Mouse (Mus musculus): ENCODE results near the gene Gbx1. TPM values are rescaled to one million over a fixed set of nuclear protein-coding genes. Genes with fewer than 3 reads are reported as not detected.

The Gbx1 gene
- total and polyA plus RNA-seq, 3 experiments = 0.08 to 0.49 TPM; not detected in 1

GRCm38 (mm10) chr5:24497526-24497925, 29.5 kb downstream of the Gbx1 start:
- Histone ChIP-seq H3K27ac (ENCODE audit: control insufficient read depth, low read depth, low read length) (no peak overlapping the region), H3K4me3 (ENCODE audit: control insufficient read depth in 1 of 2, insufficient read depth in 1 of 2, low read depth in 2 of 2, low read length in 2 of 2) (no peak overlapping the region), H3K79me2 (ENCODE audit: control insufficient read depth, insufficient read depth, low read length, poor library complexity) (no peaks in the 10 kb centered on the region), H3K36me3 (ENCODE audit: control insufficient read depth in 1 of 2, insufficient read depth in 2 of 2, low read length in 2 of 2) (peaks cover 0 to 13% of the 10 kb centered on the region in 2 experiments; a peak in 2 of 4 replicates), H3K9ac (ENCODE audit: control insufficient read depth, low read depth, low read length, poor library complexity, severe bottlenecking) (no peak overlapping the region), H3K9me3 (replicated peaks; ENCODE audit: insufficient read depth, low read length) (no peaks in the 10 kb centered on the region), H3K27me3 (ENCODE audit: control insufficient read depth in 1 of 2, insufficient read depth in 2 of 2, low read length in 2 of 2) (no peaks in the 10 kb centered on the region), H3K4me1 (ENCODE audit: control insufficient read depth in 1 of 2, insufficient read depth in 2 of 2, low read length in 2 of 2) (no peaks in the 10 kb centered on the region)
- DNase-seq (ENCODE audit: low read depth, low spot score) = no peak
- TF ChIP-seq CHD1 (IDR thresholded peaks at IDR 0.05; ENCODE audit: low read depth, low read length) (no peak), MEF2A (IDR thresholded peaks at IDR 0.05; ENCODE audit: extremely low read depth, insufficient replicate concordance, low read depth, low read length, poor library complexity, severe bottlenecking) (no peak), E2F4 (IDR thresholded peaks at IDR 0.05; ENCODE audit: borderline replicate concordance, low read depth, low read length) (no peak), CTCF (IDR thresholded peaks at IDR 0.05 in 2 of 3, conservative IDR thresholded peaks at IDR 0.05 in 1 of 3; ENCODE audit: control insufficient read depth in 1 of 3, insufficient read depth in 1 of 3, low read depth in 2 of 3, low read length in 3 of 3, poor library complexity in 1 of 3, severe bottlenecking in 1 of 3) (no peak), ZNF384 (IDR thresholded peaks at IDR 0.05; ENCODE audit: low read depth, low read length) (no peak), TCF12 (IDR thresholded peaks at IDR 0.05; ENCODE audit: low read depth, low read length) (no peak), ETS1 (IDR thresholded peaks at IDR 0.05; ENCODE audit: low read depth, low read length) (no peak), MXI1 (IDR thresholded peaks at IDR 0.05; ENCODE audit: low read depth, low read length) (no peak)

- no peak overlapping the region for H3K9ac ChIP-seq (ENCODE audit: control insufficient read depth, low read depth, low read length, poor library complexity, severe bottlenecking)
- TF ChIP-seq CHD1 (IDR thresholded peaks at IDR 0.05; ENCODE audit: low read depth, low read length) = no peak
- no peak for TF ChIP-seq TCF12 (IDR thresholded peaks at IDR 0.05; ENCODE audit: low read depth, low read length)
- no peak for TF ChIP-seq USF2 (IDR thresholded peaks at IDR 0.05; ENCODE audit: borderline replicate concordance in 1 of 2, insufficient read depth in 1 of 2, low read depth in 1 of 2, low read length in 2 of 2)
- TF ChIP-seq CHD2 (IDR thresholded peaks at IDR 0.05; ENCODE audit: low read length) = no peak
- no peak for TF ChIP-seq ZNF384 (IDR thresholded peaks at IDR 0.05; ENCODE audit: low read depth, low read length)
- no peak for TF ChIP-seq MYC (IDR thresholded peaks at IDR 0.05; ENCODE audit: low read depth, low read length)
- TF ChIP-seq MEF2A (IDR thresholded peaks at IDR 0.05; ENCODE audit: extremely low read depth, insufficient replicate concordance, low read depth, low read length, poor library complexity, severe bottlenecking) = no peak
- no peak for TF ChIP-seq RCOR1 (IDR thresholded peaks at IDR 0.05; ENCODE audit: low read depth, low read length)
- TF ChIP-seq SMC3 (IDR thresholded peaks at IDR 0.05; ENCODE audit: low read depth, low read length) = no peak
- TF ChIP-seq POLR2AphosphoS2 (IDR thresholded peaks at IDR 0.05; ENCODE audit: low read length) = no peak
- TF ChIP-seq ZMIZ1 (IDR thresholded peaks at IDR 0.05; ENCODE audit: low read depth, low read length) = no peak
- no peak for TF ChIP-seq MAZ (IDR thresholded peaks at IDR 0.05; ENCODE audit: low read depth, low read length)
- no peak for DNase-seq (ENCODE audit: low read depth, low spot score)
- H3K36me3 ChIP-seq (ENCODE audit: control insufficient read depth in 1 of 2, insufficient read depth in 2 of 2, low read length in 2 of 2) = peaks cover 0 to 17% of the 10 kb centered on the region in 2 experiments; a peak in 2 of 4 replicates
- no peaks in the 10 kb centered on the region for H3K27me3 ChIP-seq (ENCODE audit: control insufficient read depth in 1 of 2, insufficient read depth in 2 of 2, low read length in 2 of 2)
- H3K27ac ChIP-seq (ENCODE audit: control insufficient read depth, low read depth, low read length) = no peak overlapping the region
- H3K79me2 ChIP-seq (ENCODE audit: control insufficient read depth, insufficient read depth, low read length, poor library complexity) = no peaks in the 10 kb centered on the region
- H3K9me3 ChIP-seq (replicated peaks; ENCODE audit: insufficient read depth, low read length) = no peaks in the 10 kb centered on the region
- no peak overlapping the region for H3K4me3 ChIP-seq (ENCODE audit: control insufficient read depth in 1 of 2, insufficient read depth in 1 of 2, low read depth in 2 of 2, low read length in 2 of 2)
- H3K4me1 ChIP-seq (ENCODE audit: control insufficient read depth in 1 of 2, insufficient read depth in 2 of 2, low read length in 2 of 2) = no peaks in the 10 kb centered on the region
Measured at GRCm38 (mm10) chr5:24496756-24497155, 30.2 kb downstream of the Gbx1 start.

Measured in MEL (cell line).